Mouse (Mus musculus): ENCODE results near the gene Tanc2.

- no peak for TF ChIP-seq CTCF (IDR thresholded peaks at IDR 0.05; ENCODE audit: borderline replicate concordance, control insufficient read depth, extremely low read depth, insufficient read depth, low read length, poor library complexity)
- TF ChIP-seq POLR2A (IDR thresholded peaks at IDR 0.05; ENCODE audit: control insufficient read depth, extremely low read depth, insufficient read depth, low read length, poor library complexity), result no peak
These were observed 256.1 kb downstream of the Tanc2 start for GRCm38 (mm10) chr11:105845901-105846300.

Data from thymus, adult 2 months (tissue).